Mouse (Mus musculus) G1E (cell line): ENCODE results near the gene Fmnl1. TPM values are rescaled to one million over a fixed set of nuclear protein-coding genes. Genes with fewer than 3 reads are reported as not detected.

Source experiments
- ATAC-seq: 2 replicates; pipeline ENCODE4 v1.8.0; 2016; ENCODE audit warnings: mild to moderate bottlenecking; ENCODE audit not compliant: insufficient number of reproducible peaks, poor library complexity, low FRiP score, severe bottlenecking; ENCODE audit errors: extremely low read depth
- DNase-seq: peaks from one replicate; pipeline ENCODE4 v3.0.0; 2012; ENCODE audit warnings: low spot score
- H3K27me3 ChIP-seq: 2 replicates; pipeline ENCODE4 v1.6.1; 2012; ENCODE audit warnings: mild to moderate bottlenecking, low read length, inconsistent platforms; ENCODE audit not compliant: insufficient read depth
- H3K36me3 ChIP-seq: replicated peaks from 2 replicates; pipeline ENCODE3; 2012; ENCODE audit warnings: mild to moderate bottlenecking, inconsistent platforms
- H3K4me1 ChIP-seq: 2 replicates; pipeline ENCODE4 v1.6.1; 2012; ENCODE audit warnings: low read depth, low read length, inconsistent platforms, mixed read lengths; ENCODE audit not compliant: insufficient read depth
- H3K4me3 ChIP-seq: 2 replicates; pipeline ENCODE4 v1.5.1; 2012; ENCODE audit warnings: low read depth, mild to moderate bottlenecking, inconsistent platforms, low read length, moderate library complexity, mixed read lengths
- H3K9me3 ChIP-seq: replicated peaks from 2 replicates; pipeline ENCODE4 v1.6.1; 2012; ENCODE audit warnings: inconsistent platforms
- CTCF ChIP-seq: IDR thresholded peaks from 2 replicates; pipeline ENCODE4 v1.5.1; 2012; ENCODE audit warnings: low read depth, low read length, inconsistent platforms, mixed read lengths
- GATA1 ChIP-seq: IDR thresholded peaks from 2 replicates; pipeline ENCODE4 v1.6.1; 2012; ENCODE audit warnings: borderline replicate concordance, low read length, inconsistent platforms, mixed read lengths
- GATA2 ChIP-seq: IDR thresholded peaks from 2 replicates; pipeline ENCODE4 v1.6.1; 2012; ENCODE audit warnings: low read depth, low read length, inconsistent platforms, borderline replicate concordance
- POLR2AphosphoS5 ChIP-seq: IDR thresholded peaks from 2 replicates; pipeline ENCODE4 v1.6.1; 2012; ENCODE audit warnings: low read depth, low read length, inconsistent platforms; ENCODE audit not compliant: insufficient replicate concordance
- TAL1 ChIP-seq: conservative IDR thresholded peaks from 2 replicates; pipeline ENCODE4 v1.6.1; 2012; ENCODE audit warnings: low read depth, low read length, inconsistent platforms, mixed read lengths
- polyA plus RNA-seq: library from polyadenylated mRNA; stranded (reverse); fragments of >175 nt; gene quantifications from 2 replicates; pipeline ENCODE4 v1.2.3, GENCODE M21; 2012
- total RNA-seq, 2 experiments: library from RNA; stranded (forward) in 1 of 2; stranded (reverse) in 1 of 2; fragments of 200-1000 nt in 1 of 2; fragments of >200 nt in 1 of 2; fragmentation: Nextera tagmentation in 1 of 2; gene quantifications; 2 replicates each; pipeline ENCODE4 v1.2.3; 2014 to 2017

Gene Fmnl1
- total and polyA plus RNA-seq, 3 experiments = 0.02 TPM; not detected in 2

DNA sequence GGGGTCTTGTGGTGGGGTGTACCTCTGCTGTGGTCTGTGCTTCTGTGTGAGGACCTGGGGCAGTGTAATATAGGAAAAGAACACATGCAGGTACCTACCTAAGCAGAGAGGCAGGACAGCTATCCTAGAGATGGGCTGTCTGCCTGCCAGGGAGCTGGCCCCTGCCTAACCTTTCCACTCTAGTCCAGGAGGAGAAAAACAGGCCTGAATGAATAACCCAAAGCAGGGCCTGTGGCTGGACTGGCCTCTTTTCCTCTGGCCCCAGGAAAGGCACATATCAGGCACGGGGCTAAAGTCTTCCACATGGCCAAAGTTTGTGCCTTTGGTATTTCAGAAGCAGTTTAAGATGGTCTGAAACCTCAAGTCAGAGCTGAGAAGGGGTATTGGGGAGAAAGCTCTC, 9.5 kb downstream of the Fmnl1 start:
- H3K4me1 ChIP-seq = peaks cover 39% of the 10 kb centered on the region
- H3K27me3 ChIP-seq = peaks cover 54% of the 10 kb centered on the region
- H3K4me3 ChIP-seq = no peak overlapping the region
- TF ChIP-seq TAL1 (no peak), GATA1 (no peak), CTCF (no peak), POLR2AphosphoS5 (no peak), GATA2 (no peak)
- no peaks in the 10 kb centered on the region for H3K9me3 ChIP-seq
- H3K36me3 ChIP-seq = no peaks in the 10 kb centered on the region
- ATAC-seq (no peak), DNase-seq (no peak)

DNA sequence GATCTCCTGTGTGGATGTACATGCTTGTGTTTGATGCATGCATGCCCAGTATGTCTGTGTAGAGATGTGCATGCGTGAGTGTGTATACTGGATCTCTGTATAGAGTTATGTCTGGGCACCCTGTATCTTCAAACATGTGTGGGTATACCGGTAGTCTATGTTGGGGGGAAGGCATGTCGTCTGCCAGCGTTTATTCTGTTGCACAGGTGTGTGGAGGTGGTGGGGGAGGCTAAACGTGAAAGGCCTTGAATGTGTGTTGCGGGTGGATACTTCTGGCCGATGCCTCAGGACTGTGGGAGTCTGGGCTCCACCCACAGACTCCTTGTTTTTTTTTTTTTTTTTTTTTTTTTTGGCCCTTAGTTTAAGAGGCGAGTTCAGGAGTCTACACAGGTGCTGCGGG, 10.4 kb downstream of the Fmnl1 start:
- no peak for ATAC-seq
- no peaks in the 10 kb centered on the region for H3K9me3 ChIP-seq
- H3K4me3 ChIP-seq = no peak overlapping the region
- peaks cover 62% of the 10 kb centered on the region for H3K27me3 ChIP-seq
- no peak for DNase-seq
- no peaks in the 10 kb centered on the region for H3K36me3 ChIP-seq
- TF ChIP-seq GATA2 = no peak
- no peak for TF ChIP-seq GATA1
- no peak for TF ChIP-seq CTCF
- no peak for TF ChIP-seq POLR2AphosphoS5
- no peak for TF ChIP-seq TAL1
- peaks cover 29% of the 10 kb centered on the region for H3K4me1 ChIP-seq

DNA sequence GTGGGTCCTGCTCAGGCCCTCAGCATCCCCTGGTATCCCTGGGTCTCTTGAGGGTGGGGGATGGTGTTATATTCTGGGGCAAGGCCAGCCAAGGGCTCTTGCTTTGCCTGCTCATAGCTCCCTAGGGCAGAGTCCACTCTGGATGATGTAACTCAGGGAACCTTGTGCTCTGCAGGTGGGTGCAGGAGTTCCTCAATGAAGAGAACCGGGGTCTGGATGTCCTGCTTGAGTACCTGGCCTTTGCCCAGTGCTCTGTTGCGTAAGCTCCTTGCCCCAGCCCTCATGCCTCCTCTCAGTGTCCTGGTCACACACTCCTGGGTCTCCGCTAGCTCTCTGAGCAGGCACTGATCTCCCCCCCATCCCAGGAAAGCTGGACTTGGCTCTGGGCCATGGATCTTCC, 11.0 kb downstream of the Fmnl1 start:
- H3K4me3 ChIP-seq = no peak overlapping the region
- H3K36me3 ChIP-seq = no peaks in the 10 kb centered on the region
- peaks cover 64% of the 10 kb centered on the region for H3K27me3 ChIP-seq
- peaks cover 24% of the 10 kb centered on the region for H3K4me1 ChIP-seq
- no peak for DNase-seq
- ATAC-seq = no peak
- no peaks in the 10 kb centered on the region for H3K9me3 ChIP-seq
- TF ChIP-seq TAL1 = no peak
- TF ChIP-seq GATA1 = no peak
- TF ChIP-seq CTCF = no peak
- TF ChIP-seq GATA2 = no peak

DNA sequence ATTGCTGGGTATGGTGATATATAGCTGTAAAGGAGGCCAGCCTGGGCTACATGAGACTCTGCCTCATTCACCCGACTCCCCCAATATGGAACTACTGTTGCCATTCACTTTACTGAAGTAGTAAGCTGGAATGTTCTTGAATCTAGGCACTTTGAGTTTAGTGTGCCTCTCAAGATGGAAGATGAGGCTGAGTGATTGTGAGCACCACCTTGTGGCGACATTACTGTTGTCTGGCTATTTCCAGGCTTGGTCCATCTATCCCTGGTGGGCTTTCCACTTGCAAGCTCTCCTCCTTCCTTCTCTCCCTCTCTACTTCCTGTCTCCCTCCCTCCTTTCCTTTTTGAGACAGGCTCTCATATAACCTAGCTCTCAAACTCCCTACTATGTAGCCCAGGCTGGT, 14.0 kb downstream of the Fmnl1 start:
- ATAC-seq (no peak; the same call in 1 of the 2 replicates), DNase-seq (no peak)
- Histone ChIP-seq H3K9me3 (no peaks in the 10 kb centered on the region), H3K4me1 (peaks cover 6% of the 10 kb centered on the region), H3K27me3 (peaks cover 56% of the 10 kb centered on the region), H3K4me3 (no peak overlapping the region), H3K36me3 (no peaks in the 10 kb centered on the region)
- TF ChIP-seq TAL1 = no peak
- TF ChIP-seq POLR2AphosphoS5 = no peak
- TF ChIP-seq GATA1 = no peak
- no peak for TF ChIP-seq CTCF
- TF ChIP-seq GATA2 = no peak

DNA sequence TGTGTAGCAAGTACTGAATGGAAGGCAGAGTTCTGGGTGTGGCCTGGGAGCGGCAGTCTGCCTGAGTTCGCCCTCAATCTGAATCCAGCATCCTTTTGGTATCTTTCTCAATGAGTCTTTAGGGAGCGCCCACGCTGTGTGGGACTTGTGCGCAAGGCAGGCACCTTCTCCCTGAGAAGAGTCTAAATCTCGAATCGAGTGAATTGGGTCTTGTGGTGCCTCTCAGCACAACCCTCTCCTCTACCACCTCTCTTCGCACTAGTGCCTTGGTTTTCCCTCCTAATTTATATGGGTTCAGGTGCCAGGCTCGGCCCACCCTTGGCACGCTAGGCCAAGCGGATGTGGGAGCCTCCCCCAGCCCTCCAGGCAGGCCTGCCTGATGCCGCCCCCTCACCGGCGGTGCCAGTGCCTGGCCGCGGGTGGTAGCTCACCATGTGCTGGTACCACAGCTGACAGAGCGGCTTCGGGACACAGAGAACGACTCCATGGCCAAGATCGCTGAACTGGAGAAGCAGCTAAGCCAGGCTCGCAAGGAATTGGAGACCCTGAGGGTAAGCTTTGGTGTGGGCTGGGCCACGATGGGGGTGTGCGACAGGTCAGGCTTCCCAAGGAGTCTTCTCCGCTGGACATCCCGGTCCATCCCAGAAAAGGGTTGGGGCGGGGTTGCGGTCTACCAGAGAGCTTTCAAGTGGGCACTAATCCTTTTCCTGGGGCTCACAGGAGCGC, 21.5 kb downstream of the Fmnl1 start:
- ATAC-seq = no peak
- no peaks in the 10 kb centered on the region for H3K9me3 ChIP-seq
- no peaks in the 10 kb centered on the region for H3K36me3 ChIP-seq
- no peak overlapping the region for H3K4me3 ChIP-seq
- TF ChIP-seq TAL1 = no peak
- no peak for DNase-seq
- peaks cover 72% of the 10 kb centered on the region for H3K27me3 ChIP-seq
- no peaks in the 10 kb centered on the region for H3K4me1 ChIP-seq

DNA sequence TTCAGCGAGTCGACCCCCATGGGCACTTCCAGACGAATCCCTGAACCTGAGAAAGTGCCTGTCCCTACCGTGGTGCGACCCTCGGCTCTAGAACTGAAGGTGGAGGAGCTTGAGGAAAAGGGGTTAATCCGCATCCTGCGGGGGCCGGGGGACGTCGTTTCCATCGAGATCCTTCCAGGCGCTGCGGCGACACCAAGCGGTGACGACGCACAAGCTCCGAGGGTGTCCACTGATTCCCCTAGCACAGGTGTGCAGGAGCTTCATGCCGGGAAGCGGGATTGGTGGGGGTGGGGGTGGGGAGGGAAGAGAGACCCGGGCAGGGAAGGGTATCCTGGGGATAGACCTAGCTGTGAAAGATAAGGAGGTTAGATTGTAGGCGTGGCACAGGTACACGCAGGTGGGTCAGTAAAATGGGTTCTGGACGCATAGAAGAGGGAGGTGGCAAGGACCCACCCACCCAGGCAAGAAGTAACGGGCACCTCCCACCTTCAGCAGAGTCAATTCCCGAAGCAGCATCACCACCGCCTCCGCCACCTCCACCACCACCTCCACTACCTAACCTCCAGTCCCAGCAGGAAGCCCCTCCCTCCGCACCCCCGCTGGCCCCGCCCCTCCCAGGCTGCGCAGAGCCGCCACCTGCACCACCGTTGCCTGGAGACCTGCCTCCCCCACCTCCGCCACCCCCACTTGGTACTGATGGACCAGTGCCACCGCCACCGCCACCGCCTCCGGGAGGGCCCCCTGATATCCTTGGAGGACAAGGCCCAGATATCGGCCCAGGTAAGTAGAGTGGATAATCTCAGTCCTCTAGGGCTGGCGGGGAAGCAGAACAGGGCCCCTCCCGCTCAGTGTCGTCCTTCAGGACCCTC, 22.3 kb downstream of the Fmnl1 start:
- no peak for ATAC-seq
- H3K27me3 ChIP-seq = peaks cover 79% of the 10 kb centered on the region
- H3K36me3 ChIP-seq = no peaks in the 10 kb centered on the region

DNA sequence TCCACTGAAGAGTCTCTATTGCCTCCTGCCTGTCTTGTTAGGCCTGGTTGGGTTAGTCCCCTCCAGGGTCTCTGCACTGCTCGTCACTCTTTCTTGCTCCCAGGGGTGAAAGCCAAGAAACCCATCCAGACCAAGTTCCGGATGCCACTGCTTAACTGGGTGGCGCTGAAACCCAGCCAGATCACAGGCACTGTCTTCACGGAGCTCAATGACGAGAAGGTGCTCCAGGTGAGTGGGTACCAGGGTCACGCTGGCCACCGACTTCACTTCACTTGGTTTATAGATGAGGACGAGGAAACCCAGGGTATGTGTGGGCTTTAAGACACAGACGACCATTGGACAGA, 22.9 kb downstream of the Fmnl1 start:
- no peak for TF ChIP-seq GATA1
- TF ChIP-seq TAL1 = no peak
- no peak for TF ChIP-seq CTCF
- TF ChIP-seq POLR2AphosphoS5 = no peak
- no peak for TF ChIP-seq GATA2
- no peaks in the 10 kb centered on the region for H3K36me3 ChIP-seq
- H3K4me1 ChIP-seq = no peaks in the 10 kb centered on the region
- DNase-seq = no peak
- no peak overlapping the region for H3K4me3 ChIP-seq
- H3K9me3 ChIP-seq = no peaks in the 10 kb centered on the region
- peaks cover 81% of the 10 kb centered on the region for H3K27me3 ChIP-seq
- no peak for ATAC-seq

More for the DNA sequence above, 22.3 kb downstream of the Fmnl1 start:
- H3K9me3 ChIP-seq = no peaks in the 10 kb centered on the region
- TF ChIP-seq GATA1 = no peak
- DNase-seq = no peak
- no peaks in the 10 kb centered on the region for H3K4me1 ChIP-seq
- no peak overlapping the region for H3K4me3 ChIP-seq
